Mouse (Mus musculus) midbrain, postnatal 0 days (tissue): ENCODE results near the gene Ctnnd2. TPM values are rescaled to one million over a fixed set of nuclear protein-coding genes. Genes with fewer than 3 reads are reported as not detected.
A peak's percentile ranks its signal among the peaks of the same experiment; 100 is the strongest.

ENCODE experiments used
- ATAC-seq: fragments of 200-750 bp; cut with Nextera tagmentation; 2 replicates; pipeline ENCODE4 v1.8.0; 2017; ENCODE audit warnings: moderate number of reproducible peaks, mild to moderate bottlenecking, moderate TSS enrichment, moderate library complexity; ENCODE audit not compliant: low FRiP score
- DNase-seq: peaks from one replicate; pipeline ENCODE4 v3.0.0-alpha.2; 2015; ENCODE audit warnings: low spot score
- H3K27ac ChIP-seq: fragments of 300-500 bp; sonication (generic); 2 replicates; pipeline ENCODE4 v1.5.1; 2014; ENCODE audit warnings: low read depth, mild to moderate bottlenecking, low read length, mixed read lengths
- H3K27me3 ChIP-seq: fragments of 300-500 bp; sonication (generic); 2 replicates; pipeline ENCODE4 v1.6.1; 2014; ENCODE audit warnings: low read length, control low read depth, mixed read lengths; ENCODE audit not compliant: insufficient read depth
- H3K36me3 ChIP-seq: fragments of 300-500 bp; sonication (generic); 2 replicates; pipeline ENCODE4 v1.6.1; 2014; ENCODE audit warnings: low read length, control low read depth, mixed read lengths; ENCODE audit not compliant: insufficient read depth
- H3K4me1 ChIP-seq: fragments of 300-500 bp; sonication (generic); 2 replicates; pipeline ENCODE4 v1.6.1; 2014; ENCODE audit warnings: mild to moderate bottlenecking, control low read depth, antibody characterized with exemption, low read length, mixed read lengths; ENCODE audit not compliant: insufficient read depth
- H3K4me2 ChIP-seq: fragments of 300-500 bp; sonication (generic); 2 replicates; pipeline ENCODE4 v1.6.1; 2014; ENCODE audit warnings: low read depth, mild to moderate bottlenecking, low read length, mixed read lengths; ENCODE audit not compliant: poor library complexity, severe bottlenecking
- H3K4me3 ChIP-seq: fragments of 300-500 bp; sonication (generic); 2 replicates; pipeline ENCODE4 v1.5.1; 2014; ENCODE audit warnings: low read depth, mild to moderate bottlenecking, low read length, moderate library complexity
- H3K9ac ChIP-seq: fragments of 300-500 bp; sonication (generic); replicated peaks from 2 replicates; pipeline ENCODE4 v1.6.1; 2014; ENCODE audit warnings: mild to moderate bottlenecking, low read length, moderate library complexity, mixed read lengths; ENCODE audit not compliant: poor library complexity, severe bottlenecking
- H3K9me3 ChIP-seq: fragments of 300-500 bp; sonication (generic); 2 replicates; pipeline ENCODE4 v1.6.1; 2016; ENCODE audit warnings: low read length, control low read depth
- CTCF ChIP-seq: IDR thresholded peaks from 2 replicates; pipeline ENCODE4 v1.5.1; 2016; ENCODE audit warnings: antibody characterized with exemption, mild to moderate bottlenecking
- WGBS: fragments of 180-500 bp; shearing (Covaris S2); extraction: QIAGEN DNeasy Blood & Tissue Kit; methylation state at CpG from one replicate; pipeline ENCODE4 v1.1.7; 2014; 5-methylcytosine and 5-hydroxymethylcytosine counted together
- polyA plus RNA-seq: library from polyadenylated mRNA; unstranded; fragments of >200 nt; fragmentation: Nextera tagmentation; extraction: Ambion mirVana; gene quantifications from 2 replicates; pipeline ENCODE4 v1.2.1, GENCODE M21; 2015
- total RNA-seq: library from RNA; depleted of rRNA; stranded (reverse); fragments of >200 nt; gene quantifications from 2 replicates; pipeline ENCODE4 v1.2.3, GENCODE M21; 2014

Gene Ctnnd2
- total and polyA plus RNA-seq, 2 experiments from 2014 or later, result 89.0 to 178 TPM

GRCm38 (mm10) chr15:30458671-30459070 lies 286.3 kb downstream of the Ctnnd2 start:
- no peak for DNase-seq
- Histone ChIP-seq H3K9me3 (no peaks in the 10 kb centered on the region), H3K9ac (no peak overlapping the region), H3K27ac (no peak overlapping the region), H3K4me1 (no peaks in the 10 kb centered on the region; the same call in 1 of the 2 replicates), H3K4me2 (peak overlapping the region; percentile 49), H3K27me3 (no peaks in the 10 kb centered on the region), H3K4me3 (peak overlapping the region; percentile 31; the same call in 1 of the 2 replicates), H3K36me3 (no peaks in the 10 kb centered on the region)
- TF ChIP-seq CTCF, result no peak
- ATAC-seq, result no peak
- WGBS, result 40% methylated on average over 5 of the region's 5 CpGs

- no peak for TF ChIP-seq CTCF
- H3K4me3 ChIP-seq, result no peak overlapping the region
- no peaks in the 10 kb centered on the region for H3K9me3 ChIP-seq
- no peak for ATAC-seq
- H3K36me3 ChIP-seq, result no peaks in the 10 kb centered on the region
- 43% methylated on average over 9 of the region's 9 CpGs for WGBS
- DNase-seq, result no peak
- no peaks in the 10 kb centered on the region; the same call in 1 of the 2 replicates for H3K4me1 ChIP-seq
- no peaks in the 10 kb centered on the region for H3K27me3 ChIP-seq
- no peak overlapping the region; the same call in 1 of the 2 replicates for H3K4me2 ChIP-seq
- H3K9ac ChIP-seq, result no peak overlapping the region
- no peak overlapping the region for H3K27ac ChIP-seq
Measured at GRCm38 (mm10) chr15:30460341-30461125, 288.1 kb downstream of the Ctnnd2 start.

- Histone ChIP-seq H3K4me3 (no peak overlapping the region), H3K27ac (no peak overlapping the region), H3K9ac (no peak overlapping the region), H3K36me3 (no peaks in the 10 kb centered on the region), H3K4me2 (no peak overlapping the region), H3K27me3 (no peaks in the 10 kb centered on the region), H3K4me1 (peaks cover 4% of the 10 kb centered on the region; the same call in 1 of the 2 replicates), H3K9me3 (no peaks in the 10 kb centered on the region)
- no peak for TF ChIP-seq CTCF
- DNase-seq, result no peak
- ATAC-seq, result no peak
- WGBS, result 75% methylated on average over 2 of the region's 2 CpGs
Measured at GRCm38 (mm10) chr15:30462804-30463423, 290.5 kb downstream of the Ctnnd2 start.

DNA sequence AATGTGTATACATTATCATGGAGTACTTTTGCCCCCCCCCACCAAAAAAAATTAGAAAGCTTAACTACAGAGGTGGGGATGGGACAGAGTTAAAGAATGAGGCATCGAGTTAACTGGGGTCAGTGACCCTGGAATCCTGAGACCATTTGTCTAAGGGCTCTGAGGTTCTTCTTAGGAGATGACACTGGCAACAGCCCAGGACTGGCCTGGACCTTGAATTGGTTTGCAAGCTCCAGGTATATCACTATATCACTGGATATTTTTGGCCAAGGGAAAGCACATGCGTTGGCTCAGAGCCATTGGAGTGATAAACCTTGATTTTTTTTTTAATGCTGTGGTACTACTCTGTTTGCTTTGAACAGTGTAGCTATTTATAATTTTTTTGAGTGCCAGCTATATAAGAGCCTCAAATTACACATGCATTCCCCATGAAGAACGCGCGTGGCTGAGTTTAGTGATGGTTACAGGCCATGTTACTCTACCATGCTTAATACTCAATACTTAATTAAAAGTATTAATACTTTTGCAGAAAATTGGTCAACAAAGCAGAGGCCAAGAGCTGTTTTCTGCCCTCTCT lies 291.2 kb downstream of the Ctnnd2 start:
- ATAC-seq (no peak), DNase-seq (no peak)
- Histone ChIP-seq H3K4me2 (no peak overlapping the region), H3K9ac (no peak overlapping the region), H3K27me3 (no peaks in the 10 kb centered on the region), H3K4me3 (no peak overlapping the region), H3K4me1 (0 out of 2 replicates have a peak, but pooled peaks cover 4% of the 10 kb centered on the region), H3K36me3 (no peaks in the 10 kb centered on the region), H3K9me3 (no peaks in the 10 kb centered on the region), H3K27ac (no peak overlapping the region)
- 94% methylated on average over 5 of the region's 5 CpGs for WGBS
- no peak for TF ChIP-seq CTCF

- Histone ChIP-seq H3K9ac (no peak overlapping the region), H3K27me3 (no peaks in the 10 kb centered on the region), H3K4me3 (no peak overlapping the region), H3K9me3 (no peaks in the 10 kb centered on the region), H3K36me3 (no peaks in the 10 kb centered on the region), H3K4me1 (0 out of 2 replicates have a peak, but pooled peaks cover 4% of the 10 kb centered on the region), H3K27ac (no peak overlapping the region), H3K4me2 (no peak overlapping the region)
- WGBS, result 57% methylated on average over 13 of the region's 13 CpGs
- no peak for TF ChIP-seq CTCF
- ATAC-seq (no peak), DNase-seq (no peak)
Measured at GRCm38 (mm10) chr15:30466950-30467543, 294.7 kb downstream of the Ctnnd2 start.
